Mouse (Mus musculus): ENCODE measurements around the gene Calhm6. TPM values are rescaled to one million over a fixed set of nuclear protein-coding genes. Genes with fewer than 3 reads are reported as not detected.

Gene Calhm6
- polyA plus RNA-seq, 1 experiment from 2014 or later: 0.91 TPM

- no peaks in the 10 kb centered on the region for H3K9me3 ChIP-seq
- H3K27ac ChIP-seq (replicated peaks): no peak overlapping the region
- no peak overlapping the region for H3K4me3 ChIP-seq
- no peaks in the 10 kb centered on the region for H3K27me3 ChIP-seq
- no peak overlapping the region for H3K4me2 ChIP-seq
- H3K9ac ChIP-seq: no peak overlapping the region
- H3K36me3 ChIP-seq: no peaks in the 10 kb centered on the region
- H3K4me1 ChIP-seq (replicated peaks): no peaks in the 10 kb centered on the region
- WGBS: 69% methylated on average over 2 of the region's 2 CpGs
- ATAC-seq (ENCODE audit: low FRiP score, low read depth): no peak
These were observed 32.6 kb downstream of the Calhm6 start for GRCm38 (mm10) chr10:34095147-34095546.

- no peak overlapping the region for H3K9ac ChIP-seq
These were observed 35.9 kb downstream of the Calhm6 start for GRCm38 (mm10) chr10:34091888-34092287.

GRCm38 (mm10) chr10:34090481-34090880, 37.3 kb downstream of the Calhm6 start:
- ATAC-seq (ENCODE audit: low FRiP score, low read depth): no peak
- Histone ChIP-seq H3K4me3 (no peak overlapping the region), H3K27ac (replicated peaks) (no peak overlapping the region), H3K4me2 (no peak overlapping the region), H3K36me3 (no peaks in the 10 kb centered on the region), H3K9ac (no peak overlapping the region), H3K9me3 (no peaks in the 10 kb centered on the region), H3K27me3 (no peaks in the 10 kb centered on the region), H3K4me1 (replicated peaks) (no peaks in the 10 kb centered on the region)
- WGBS: 96% methylated on average over 1 of the region's 1 CpGs

More at GRCm38 (mm10) chr10:34091888-34092287, 35.9 kb downstream of the Calhm6 start:
- no peaks in the 10 kb centered on the region for H3K36me3 ChIP-seq
- H3K4me3 ChIP-seq: no peak overlapping the region
- no peak overlapping the region for H3K27ac ChIP-seq (replicated peaks)
- no peak for ATAC-seq (ENCODE audit: low FRiP score, low read depth)
- WGBS: 63% methylated on average over 5 of the region's 5 CpGs
- no peaks in the 10 kb centered on the region for H3K9me3 ChIP-seq
- H3K27me3 ChIP-seq: no peaks in the 10 kb centered on the region
- no peak overlapping the region for H3K4me2 ChIP-seq
- no peaks in the 10 kb centered on the region for H3K4me1 ChIP-seq (replicated peaks)

- Histone ChIP-seq H3K27ac (replicated peaks) (no peak overlapping the region), H3K4me3 (no peak overlapping the region), H3K9ac (no peak overlapping the region), H3K27me3 (no peaks in the 10 kb centered on the region), H3K4me1 (replicated peaks) (no peaks in the 10 kb centered on the region), H3K4me2 (no peak overlapping the region), H3K9me3 (no peaks in the 10 kb centered on the region), H3K36me3 (no peaks in the 10 kb centered on the region)
- ATAC-seq (ENCODE audit: low FRiP score, low read depth): no peak
- WGBS: 80% methylated on average over 3 of the region's 3 CpGs
These were observed 38.3 kb downstream of the Calhm6 start for GRCm38 (mm10) chr10:34089517-34089916.

- Histone ChIP-seq H3K9me3 (no peaks in the 10 kb centered on the region), H3K4me1 (replicated peaks) (no peaks in the 10 kb centered on the region), H3K9ac (no peak overlapping the region), H3K4me3 (no peak overlapping the region), H3K27me3 (no peaks in the 10 kb centered on the region), H3K27ac (replicated peaks) (no peak overlapping the region), H3K4me2 (no peak overlapping the region), H3K36me3 (no peaks in the 10 kb centered on the region)
- ATAC-seq (ENCODE audit: low FRiP score, low read depth): no peak
- WGBS: 87% methylated on average over 2 of the region's 2 CpGs
These were observed 39.3 kb downstream of the Calhm6 start for GRCm38 (mm10) chr10:34088515-34088914.

GRCm38 (mm10) chr10:34086514-34086913, 41.3 kb downstream of the Calhm6 start:
- Histone ChIP-seq H3K9me3 (no peaks in the 10 kb centered on the region), H3K27me3 (no peaks in the 10 kb centered on the region), H3K9ac (no peak overlapping the region), H3K4me2 (no peak overlapping the region), H3K4me1 (replicated peaks) (no peaks in the 10 kb centered on the region), H3K27ac (replicated peaks) (no peak overlapping the region), H3K4me3 (no peak overlapping the region), H3K36me3 (no peaks in the 10 kb centered on the region)
- 91% methylated on average over 1 of the region's 1 CpGs for WGBS
- ATAC-seq (ENCODE audit: low FRiP score, low read depth): no peak

Other genes with a start within 250 kb of the Calhm6 start
- gene Rsph4a, start 222.9 kb downstream of the Calhm6 start, polyA plus RNA-seq (2015; fragmentation: Nextera tagmentation; extraction: Ambion mirVana): 0.79 and 1.9 TPM in 2 replicates
- 19.7 and 19.9 TPM in 2 replicates for gene Zup1, start 176.7 kb downstream of the Calhm6 start, polyA plus RNA-seq (2015; fragmentation: Nextera tagmentation; extraction: Ambion mirVana)
- 118 and 121 TPM in 2 replicates for gene Rwdd1, start 108.4 kb downstream of the Calhm6 start, polyA plus RNA-seq (2015; fragmentation: Nextera tagmentation; extraction: Ambion mirVana)
- gene Trappc3l, start 90.4 kb downstream of the Calhm6 start, polyA plus RNA-seq (2015; fragmentation: Nextera tagmentation; extraction: Ambion mirVana): 0.25 TPM in 1 of 2 replicates, not detected in the other
- not detected in 2 replicates for gene Calhm4, start 83.7 kb downstream of the Calhm6 start, polyA plus RNA-seq (2015; fragmentation: Nextera tagmentation; extraction: Ambion mirVana)
- gene Calhm5, start 31.5 kb downstream of the Calhm6 start, polyA plus RNA-seq (2015; fragmentation: Nextera tagmentation; extraction: Ambion mirVana): 0.71 and 0.83 TPM in 2 replicates
- gene Dse, start 79.7 kb upstream of the Calhm6 start, polyA plus RNA-seq (2015; fragmentation: Nextera tagmentation; extraction: Ambion mirVana): 6.5 and 7.6 TPM in 2 replicates
- gene Tspyl1, start 154.2 kb upstream of the Calhm6 start, polyA plus RNA-seq (2015; fragmentation: Nextera tagmentation; extraction: Ambion mirVana): 138 and 144 TPM in 2 replicates
- 352 and 362 TPM in 2 replicates for gene Tspyl4, start 169.5 kb upstream of the Calhm6 start, polyA plus RNA-seq (2015; fragmentation: Nextera tagmentation; extraction: Ambion mirVana)